Mouse (Mus musculus) C2C12 (cell line): Measurements from ENCODE around the gene Rgs9. TPM values are rescaled to one million over a fixed set of nuclear protein-coding genes. Genes with fewer than 3 reads are reported as not detected.
A peak's percentile ranks its signal among the peaks of the same experiment; 100 is the strongest.

ENCODE experiments used
- H3K27me3 ChIP-seq: one replicate; pipeline ENCODE4 v1.6.1; 2011; ENCODE audit not compliant: control insufficient read depth, insufficient read depth, insufficient read length
- H3K36me3 ChIP-seq: one replicate; pipeline ENCODE4 v1.6.1; 2011; ENCODE audit not compliant: control insufficient read depth, insufficient read depth
- H3K4me3 ChIP-seq: one replicate; pipeline ENCODE4 v1.5.1; 2011; ENCODE audit warnings: mild to moderate bottlenecking, control low read depth; ENCODE audit not compliant: poor library complexity, insufficient read depth, severe bottlenecking
- H3K79me2 ChIP-seq: one replicate; pipeline ENCODE4 v1.6.1; 2011; ENCODE audit not compliant: control insufficient read depth, insufficient read depth
- H3K79me3 ChIP-seq: one replicate; pipeline ENCODE4 v1.6.1; 2011; ENCODE audit warnings: low read depth, control low read depth
- H3ac ChIP-seq: one replicate; pipeline ENCODE3; 2011; ENCODE audit warnings: low read depth; ENCODE audit not compliant: control insufficient read depth, insufficient read length
- CEBPB ChIP-seq: IDR thresholded peaks from one replicate; pipeline ENCODE4 v1.6.1; 2011; ENCODE audit warnings: low read depth, mild to moderate bottlenecking, control low read depth, moderate library complexity
- CTCF ChIP-seq: IDR thresholded peaks from one replicate; pipeline ENCODE4 v1.5.1; 2011; ENCODE audit not compliant: control insufficient read depth, insufficient read depth, insufficient read length
- FOSL1 ChIP-seq: IDR thresholded peaks from one replicate; pipeline ENCODE4 v1.8.0; 2011; ENCODE audit warnings: mild to moderate bottlenecking, low read length; ENCODE audit not compliant: poor library complexity, insufficient read depth, severe bottlenecking
- MAX ChIP-seq: IDR thresholded peaks from one replicate; pipeline ENCODE4 v1.6.1; 2011; ENCODE audit warnings: mild to moderate bottlenecking, control low read depth
- MYOD1 ChIP-seq: IDR thresholded peaks from one replicate; pipeline ENCODE4 v1.6.1; 2011; ENCODE audit warnings: low read depth; ENCODE audit not compliant: control insufficient read depth, insufficient read length
- MYOG ChIP-seq: IDR thresholded peaks from one replicate; pipeline ENCODE4 v1.6.1; 2011; ENCODE audit not compliant: control insufficient read depth, insufficient read length; ENCODE audit errors: extremely low read depth
- USF1 ChIP-seq: IDR thresholded peaks from one replicate; pipeline ENCODE4 v1.6.1; 2011; ENCODE audit warnings: low read depth, mild to moderate bottlenecking, control low read depth, moderate library complexity
- polyA plus RNA-seq: library from polyadenylated mRNA; unstranded; fragments of >200 nt; fragmentation: generic; extraction: Trizol; gene quantifications from one replicate; pipeline ENCODE4 v1.2.1, GENCODE M21; 2012; ENCODE audit warnings: missing spikeins

The Rgs9 gene
- polyA plus RNA-seq, 1 experiment, result 0.02 TPM

DNA sequence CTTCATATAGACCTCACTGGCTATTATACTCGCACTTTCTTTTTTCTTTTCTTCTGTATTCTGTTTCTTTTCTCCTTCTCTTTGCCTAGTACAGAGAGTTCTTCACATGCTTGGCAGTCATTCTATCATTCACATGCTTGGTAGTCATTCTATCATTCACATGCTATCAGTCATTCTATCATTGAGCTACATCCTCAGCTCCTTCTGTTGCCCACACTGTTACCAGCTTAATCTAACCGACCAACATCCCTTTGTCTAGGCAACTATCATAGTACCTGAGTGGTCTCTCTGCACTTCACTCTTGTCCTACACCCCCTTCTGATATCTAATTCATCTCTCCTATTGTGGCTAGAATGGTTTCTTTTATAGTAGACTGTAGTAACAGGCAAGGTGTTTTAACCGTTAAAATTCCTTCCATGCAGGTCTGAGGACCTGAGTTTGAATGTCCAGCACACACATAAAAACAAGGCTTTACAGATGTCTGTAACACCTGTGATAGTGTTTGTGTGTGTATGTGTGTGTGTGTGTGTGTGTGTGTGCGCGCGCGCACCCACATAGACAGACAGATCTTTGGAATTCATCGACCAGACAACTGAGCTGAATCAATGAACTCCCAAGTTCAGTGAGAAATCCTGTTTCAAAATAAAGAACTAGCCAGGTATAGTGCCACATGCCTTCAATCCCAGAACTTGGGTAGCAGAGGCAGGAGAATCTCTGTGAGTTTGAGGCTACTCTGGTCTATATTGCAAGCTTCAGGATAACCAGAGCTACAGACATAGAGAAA is 41.4 kb upstream of the Rgs9 start:
- Histone ChIP-seq H3K4me3 (no peak overlapping the region), H3K27me3 (no peaks in the 10 kb centered on the region), H3K36me3 (no peaks in the 10 kb centered on the region), H3K79me3 (no peaks in the 10 kb centered on the region), H3ac (no peak overlapping the region), H3K79me2 (no peaks in the 10 kb centered on the region)
- no peak for TF ChIP-seq CTCF
- no peak for TF ChIP-seq CEBPB
- no peak for TF ChIP-seq MYOD1
- TF ChIP-seq USF1, result no peak
- TF ChIP-seq MAX, result no peak
- TF ChIP-seq FOSL1, result no peak
- TF ChIP-seq MYOG, result no peak

DNA sequence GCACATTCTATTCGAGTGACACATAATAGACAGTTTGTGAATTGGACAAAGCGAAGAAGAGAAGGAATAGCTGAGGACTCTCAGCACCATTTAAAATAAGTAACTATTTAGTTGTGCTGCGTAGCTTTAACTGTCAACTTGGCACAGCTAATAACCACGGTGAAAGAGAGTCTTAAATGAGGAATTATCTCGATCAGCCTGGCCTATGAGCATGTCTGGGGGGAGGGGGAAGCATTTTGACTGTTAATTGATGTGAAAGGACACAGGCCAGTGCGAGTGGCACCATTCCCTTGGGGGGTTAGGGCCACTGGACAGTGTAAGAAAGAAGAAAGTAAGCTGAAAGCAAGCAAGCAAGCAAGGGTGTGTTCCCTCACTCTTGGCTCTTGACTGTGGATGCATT is 38.0 kb upstream of the Rgs9 start:
- TF ChIP-seq MAX (no peak), MYOG (no peak)
- H3K4me3 ChIP-seq, result no peak overlapping the region
- no peaks in the 10 kb centered on the region for H3K27me3 ChIP-seq
- H3K79me3 ChIP-seq, result no peaks in the 10 kb centered on the region
- H3ac ChIP-seq, result no peak overlapping the region
- no peaks in the 10 kb centered on the region for H3K79me2 ChIP-seq
- H3K36me3 ChIP-seq, result no peaks in the 10 kb centered on the region

DNA sequence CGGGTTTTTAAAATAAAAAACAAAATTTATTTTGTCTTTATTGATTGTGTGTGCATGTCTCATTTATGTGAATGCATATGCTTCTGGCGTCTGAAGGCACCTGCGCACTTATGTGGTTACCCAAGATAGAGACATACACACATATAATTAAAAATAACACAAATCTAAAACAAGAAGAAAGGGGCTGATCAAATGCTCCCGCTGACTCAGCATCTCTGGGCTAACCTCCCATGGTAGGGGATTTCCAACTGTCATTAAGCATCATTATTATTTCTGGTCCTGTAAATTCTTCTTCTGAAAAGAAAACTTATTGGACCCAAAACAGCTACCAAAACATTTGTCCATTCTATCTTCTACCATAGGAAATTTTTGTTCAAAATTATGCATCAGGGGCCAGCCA is 36.8 kb upstream of the Rgs9 start:
- H3K79me2 ChIP-seq, result no peaks in the 10 kb centered on the region
- TF ChIP-seq CTCF, result no peak
- TF ChIP-seq FOSL1, result no peak
- TF ChIP-seq CEBPB, result no peak
- TF ChIP-seq USF1, result no peak
- TF ChIP-seq MYOG, result no peak
- no peak for TF ChIP-seq MAX
- TF ChIP-seq MYOD1, result no peak
- no peaks in the 10 kb centered on the region for H3K79me3 ChIP-seq
- no peaks in the 10 kb centered on the region for H3K27me3 ChIP-seq
- H3ac ChIP-seq, result no peak overlapping the region
- no peaks in the 10 kb centered on the region for H3K36me3 ChIP-seq
- no peak overlapping the region for H3K4me3 ChIP-seq

- Histone ChIP-seq H3K79me2 (no peaks in the 10 kb centered on the region), H3K4me3 (no peak overlapping the region), H3K27me3 (no peaks in the 10 kb centered on the region), H3K79me3 (no peaks in the 10 kb centered on the region), H3K36me3 (no peaks in the 10 kb centered on the region), H3ac (no peak overlapping the region)
- no peak for TF ChIP-seq CEBPB
- no peak for TF ChIP-seq MAX
- no peak for TF ChIP-seq MYOD1
- no peak for TF ChIP-seq USF1
- TF ChIP-seq CTCF, result no peak
- TF ChIP-seq FOSL1, result no peak
- TF ChIP-seq MYOG, result no peak
Observed at GRCm38 (mm10) chr11:109332722-109333121, 34.8 kb upstream of the Rgs9 start.

DNA sequence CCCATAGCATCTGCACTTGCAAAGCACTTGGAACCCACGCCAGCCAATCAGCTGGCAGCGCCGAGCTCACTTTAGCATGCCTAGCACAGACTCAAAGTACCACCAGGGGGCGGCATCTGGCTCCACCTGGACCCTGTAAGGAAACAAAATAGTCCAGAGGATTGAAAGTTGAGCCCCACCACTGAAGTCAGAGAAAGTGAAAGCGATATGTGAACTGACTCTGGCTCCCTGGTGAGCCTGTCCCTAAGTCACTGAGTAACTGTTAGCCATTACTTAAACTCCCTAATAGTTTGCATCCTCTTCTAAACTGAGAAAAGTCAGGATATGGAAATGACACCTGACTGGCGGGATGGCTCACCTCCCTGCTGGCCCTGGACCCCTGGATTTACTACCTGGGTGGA is 33.5 kb upstream of the Rgs9 start:
- no peaks in the 10 kb centered on the region for H3K27me3 ChIP-seq
- no peaks in the 10 kb centered on the region for H3K79me3 ChIP-seq
- peak; percentile 82 for TF ChIP-seq CTCF
- peak; percentile 41 for TF ChIP-seq MAX
- no peak for TF ChIP-seq MYOG
- no peak overlapping the region for H3ac ChIP-seq
- no peaks in the 10 kb centered on the region for H3K79me2 ChIP-seq
- peak overlapping the region; percentile 28 for H3K4me3 ChIP-seq
- no peaks in the 10 kb centered on the region for H3K36me3 ChIP-seq

DNA sequence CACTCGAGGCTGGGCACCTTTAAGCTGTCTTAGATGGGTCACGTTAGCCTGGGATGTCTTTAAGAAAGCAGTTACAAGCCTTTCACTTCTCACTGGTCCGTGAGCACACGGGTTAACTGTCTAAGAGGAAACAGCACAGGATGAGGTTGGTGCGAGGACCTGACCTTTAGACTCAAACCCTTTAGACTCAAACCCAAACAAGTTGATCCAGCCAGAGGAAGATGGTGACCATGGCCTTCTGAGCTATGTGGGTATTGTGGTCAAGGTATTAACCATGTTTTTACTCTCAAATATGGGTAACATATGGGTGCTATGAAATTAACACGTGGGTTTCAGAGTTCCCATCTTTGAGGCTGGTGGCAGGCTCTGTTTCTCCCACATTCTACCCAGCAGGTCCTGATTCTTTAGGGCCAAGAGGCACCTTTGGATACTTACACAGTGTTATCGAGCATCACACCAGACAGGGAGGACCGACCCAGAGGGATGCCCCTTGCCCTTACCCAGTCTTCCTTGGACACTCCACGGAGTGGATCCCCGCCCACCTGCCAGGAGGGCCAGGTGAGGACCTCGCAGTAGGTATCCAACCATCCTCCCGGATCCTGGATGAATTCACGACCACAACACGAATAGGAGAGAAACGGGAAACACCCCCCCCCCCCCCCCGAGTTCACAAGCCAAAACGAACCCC is 32.9 kb upstream of the Rgs9 start:
- no peaks in the 10 kb centered on the region for H3K79me3 ChIP-seq
- H3ac ChIP-seq, result no peak overlapping the region
- no peaks in the 10 kb centered on the region for H3K27me3 ChIP-seq
- TF ChIP-seq MYOG (no peak), USF1 (no peak), CEBPB (no peak), CTCF (no peak), MYOD1 (no peak), FOSL1 (no peak), MAX (no peak)
- no peaks in the 10 kb centered on the region for H3K79me2 ChIP-seq
- no peaks in the 10 kb centered on the region for H3K36me3 ChIP-seq
- no peak overlapping the region for H3K4me3 ChIP-seq
